Mouse (Mus musculus) forebrain, embryonic 11.5 days (tissue): ENCODE data around the gene Sh3bgr. TPM values are rescaled to one million over a fixed set of nuclear protein-coding genes. Genes with fewer than 3 reads are reported as not detected.

Experiments used
- ATAC-seq: fragments of 200-750 bp; cut with Nextera tagmentation; replicated peaks from 2 replicates; pipeline ENCODE4 v1.8.0; 2017; ENCODE audit warnings: moderate TSS enrichment; ENCODE audit not compliant: low FRiP score
- DNase-seq: peaks from one replicate; pipeline ENCODE4 v3.0.0-alpha.2; 2017; ENCODE audit warnings: low spot score
- H3K27ac ChIP-seq: fragments of 300-500 bp; sonication (generic); 2 replicates; pipeline ENCODE4 v1.5.1; 2014; ENCODE audit warnings: low read depth, low read length
- H3K27me3 ChIP-seq: fragments of 300-500 bp; sonication (generic); 2 replicates; pipeline ENCODE4 v1.6.1; 2014; ENCODE audit warnings: mild to moderate bottlenecking, low read length, mixed read lengths; ENCODE audit not compliant: control insufficient read depth, insufficient read depth
- H3K36me3 ChIP-seq: fragments of 300-500 bp; sonication (generic); 2 replicates; pipeline ENCODE4 v1.6.1; 2014; ENCODE audit warnings: mild to moderate bottlenecking, low read length, moderate library complexity, mixed read lengths; ENCODE audit not compliant: control insufficient read depth, insufficient read depth
- H3K4me1 ChIP-seq: fragments of 300-500 bp; sonication (generic); replicated peaks from 2 replicates; pipeline ENCODE4 v1.6.1; 2014; ENCODE audit warnings: low read length, mixed read lengths; ENCODE audit not compliant: control insufficient read depth, insufficient read depth
- H3K4me2 ChIP-seq: fragments of 300-500 bp; sonication (generic); 2 replicates; pipeline ENCODE4 v1.6.1; 2014; ENCODE audit warnings: low read depth, mild to moderate bottlenecking, low read length, moderate library complexity, mixed read lengths; ENCODE audit not compliant: severe bottlenecking
- H3K4me3 ChIP-seq: fragments of 300-500 bp; sonication (generic); 2 replicates; pipeline ENCODE4 v1.5.1; 2014; ENCODE audit warnings: low read depth, low read length
- H3K9ac ChIP-seq: fragments of 300-500 bp; sonication (generic); 2 replicates; pipeline ENCODE4 v1.6.1; 2014; ENCODE audit warnings: low read length
- H3K9me3 ChIP-seq: fragments of 300-500 bp; sonication (generic); 2 replicates; pipeline ENCODE4 v1.6.1; 2016; ENCODE audit warnings: low read length, mixed read lengths; ENCODE audit not compliant: control insufficient read depth
- WGBS: fragments of 180-500 bp; shearing (Covaris S2); extraction: QIAGEN DNeasy Blood & Tissue Kit; methylation state at CpG from one replicate; pipeline ENCODE4 v1.1.7; 2014; 5-methylcytosine and 5-hydroxymethylcytosine counted together
- polyA plus RNA-seq: library from polyadenylated mRNA; unstranded; fragments of >200 nt; fragmentation: Nextera tagmentation; extraction: Ambion mirVana; gene quantifications from 2 replicates; pipeline ENCODE4 v1.2.1, GENCODE M21; 2014

Sh3bgr gene
- polyA plus RNA-seq, 1 experiment from 2014 or later = 0.76 TPM

DNA sequence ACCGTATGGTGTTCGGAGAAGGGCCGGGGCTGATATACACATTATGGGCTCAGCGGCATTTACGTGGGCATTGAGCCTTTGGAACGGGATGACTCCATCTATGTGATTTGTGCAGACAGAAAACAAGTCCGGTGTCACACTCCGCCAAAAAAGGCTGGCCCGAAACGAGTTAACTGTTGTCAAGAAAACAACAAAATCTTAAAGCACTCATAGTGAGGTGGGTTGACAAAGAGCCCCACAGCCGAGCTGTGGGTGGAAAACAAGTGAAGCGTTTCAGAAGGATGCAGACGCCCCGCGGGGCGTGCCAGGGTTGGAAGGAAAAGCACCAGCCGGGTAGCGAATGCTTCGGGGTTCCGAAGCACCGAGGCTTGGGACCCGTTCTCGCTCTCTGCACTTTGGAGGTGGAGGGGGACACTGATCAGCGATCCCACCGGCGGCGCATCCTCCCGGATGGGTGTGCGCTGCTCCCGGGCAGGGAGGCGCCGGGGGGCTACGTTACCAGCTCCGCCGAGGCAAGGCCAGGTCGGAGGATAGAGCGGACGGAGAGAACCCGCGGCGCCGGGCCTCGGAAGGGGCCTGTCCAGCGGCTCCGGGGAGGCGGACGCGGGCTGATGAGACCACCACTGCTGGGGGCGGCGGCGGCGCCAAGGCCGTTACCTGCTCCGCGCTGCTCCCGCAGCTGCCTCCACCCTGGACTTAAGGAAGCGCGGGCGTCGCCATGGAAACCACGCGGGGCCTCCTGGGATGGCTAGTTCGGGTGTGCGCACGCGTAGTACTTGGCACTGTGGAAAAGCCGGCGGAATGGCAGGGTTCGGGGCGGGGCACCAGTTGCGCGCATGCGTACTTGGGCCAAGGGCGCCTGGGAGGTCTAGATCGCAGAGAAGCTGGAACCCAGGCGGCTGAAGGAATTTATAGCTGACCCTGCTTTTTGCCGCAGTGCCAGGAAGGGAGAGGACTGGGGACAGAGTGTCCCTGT lies 8.4 kb upstream of the Sh3bgr start, which contains the start of gene Lca5l:
Gene Lca5l (minus strand): TSS at position 741 of the 976 bp plus-strand sequence.
- DNase-seq (peak; percentile 100), ATAC-seq (peak; percentile 99)
- H3K4me3 ChIP-seq = peak within 1 kb of the TSS; percentile 86
- H3K9me3 ChIP-seq = no peaks in the 10 kb centered on the region
- WGBS = under 1% methylated on average over 77 of the region's 77 CpGs
- H3K9ac ChIP-seq = peak within 1 kb of the TSS; percentile 81
- H3K36me3 ChIP-seq = no peaks in the 10 kb centered on the region
- no peaks in the 10 kb centered on the region for H3K27me3 ChIP-seq
- no peak within 1 kb of the TSS for H3K27ac ChIP-seq
- peak within 1 kb of the TSS; percentile 83 for H3K4me2 ChIP-seq
- 0 out of 2 replicates have a peak, but pooled peaks cover 2% of the 10 kb centered on the region for H3K4me1 ChIP-seq

DNA sequence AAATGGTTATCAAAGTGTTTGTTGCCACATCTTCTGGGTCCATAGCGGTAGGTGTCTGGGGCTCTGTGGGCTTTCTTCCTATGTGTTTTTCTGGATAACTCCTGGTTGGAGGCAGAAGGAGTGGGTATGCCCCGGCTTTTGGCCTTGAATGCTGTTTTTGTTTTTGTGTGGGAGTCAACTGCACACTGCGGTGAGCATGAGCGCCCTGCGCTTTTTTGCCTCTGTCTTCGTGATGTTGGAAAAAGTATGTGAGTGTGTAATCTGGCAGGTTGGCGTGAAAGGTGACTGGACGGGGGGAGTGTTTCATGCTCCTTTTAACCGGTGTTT lies 415 bp downstream of the Sh3bgr start:
- Histone ChIP-seq H3K9ac (peak overlapping the region; percentile 35; the same call in 1 of the 2 replicates), H3K4me2 (peak overlapping the region; percentile 59), H3K36me3 (no peaks in the 10 kb centered on the region), H3K4me1 (peaks cover 2% of the 10 kb centered on the region; the same call in 1 of the 2 replicates), H3K27me3 (no peaks in the 10 kb centered on the region), H3K9me3 (no peaks in the 10 kb centered on the region), H3K27ac (no peak overlapping the region), H3K4me3 (peak overlapping the region; percentile 27)
- DNase-seq (no peak), ATAC-seq (peak; percentile 42; the same call in 1 of the 2 replicates)
- 39% methylated on average over 9 of the region's 9 CpGs for WGBS

DNA sequence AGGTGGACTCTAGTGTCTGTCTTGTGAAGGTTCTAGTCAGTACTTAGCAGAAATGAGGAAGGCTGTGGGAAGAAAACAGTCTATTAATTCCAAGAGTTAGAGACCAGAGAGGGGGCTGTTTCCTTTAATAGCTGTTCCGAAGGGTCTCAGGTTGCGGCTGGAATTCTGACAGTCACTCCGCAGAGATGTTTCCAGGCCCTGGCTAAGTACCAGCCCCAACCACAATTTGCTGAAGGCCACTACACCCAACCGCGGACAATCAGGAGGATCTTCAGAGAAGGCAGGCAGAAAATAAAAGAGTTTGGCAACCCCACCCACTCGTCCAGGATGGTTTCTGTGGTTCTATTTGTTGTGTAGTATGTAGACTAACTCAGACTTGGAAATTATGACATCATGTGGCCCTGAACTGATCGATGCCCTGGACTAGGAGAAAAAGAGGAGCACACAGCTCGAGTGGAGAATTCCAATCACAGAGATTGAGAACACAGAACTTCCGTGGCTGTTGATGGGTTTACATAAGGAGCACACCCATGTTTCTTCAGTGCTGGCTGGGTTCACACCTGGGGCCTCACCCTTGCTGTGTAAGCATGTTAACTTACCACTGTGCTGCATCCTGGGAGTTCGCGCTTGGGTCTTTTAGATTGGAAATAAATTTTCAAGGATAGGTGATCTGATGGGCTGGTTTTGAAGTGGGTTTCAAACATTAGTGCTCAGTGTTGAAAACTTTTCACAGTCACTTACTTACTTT lies 1.4 kb downstream of the Sh3bgr start:
- no peaks in the 10 kb centered on the region for H3K9me3 ChIP-seq
- H3K4me1 ChIP-seq = peaks cover 2% of the 10 kb centered on the region; the same call in 1 of the 2 replicates
- H3K9ac ChIP-seq = no peak overlapping the region
- no peaks in the 10 kb centered on the region for H3K27me3 ChIP-seq
- no peak overlapping the region for H3K27ac ChIP-seq
- 81% methylated on average over 11 of the region's 11 CpGs for WGBS
- no peak for DNase-seq
- H3K4me2 ChIP-seq = no peak overlapping the region
- H3K4me3 ChIP-seq = no peak overlapping the region
- H3K36me3 ChIP-seq = no peaks in the 10 kb centered on the region
- ATAC-seq = no peak

DNA sequence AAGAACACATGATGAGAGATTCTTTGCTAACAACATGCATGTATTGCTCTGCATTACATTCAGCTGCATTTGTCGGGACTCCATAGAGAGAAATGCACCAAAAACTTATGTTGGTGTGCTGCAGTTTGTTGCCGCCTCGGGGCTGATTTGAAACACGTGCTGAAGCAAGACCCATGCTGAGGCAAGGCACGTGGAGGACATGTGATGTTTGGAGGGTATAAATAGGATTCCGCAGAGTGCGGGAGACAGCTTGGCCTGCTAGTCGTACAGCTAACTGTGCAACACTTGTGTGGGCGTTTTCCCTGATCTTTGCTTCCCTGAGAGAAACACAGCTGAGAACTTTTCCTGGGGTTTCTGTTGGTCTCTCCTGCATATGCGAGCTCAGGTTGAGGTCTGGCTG lies 9.5 kb downstream of the Sh3bgr start:
- H3K27me3 ChIP-seq = no peaks in the 10 kb centered on the region
- no peak overlapping the region for H3K27ac ChIP-seq
- no peak overlapping the region for H3K4me3 ChIP-seq
- H3K36me3 ChIP-seq = no peaks in the 10 kb centered on the region
- no peak overlapping the region for H3K9ac ChIP-seq
- no peaks in the 10 kb centered on the region for H3K9me3 ChIP-seq
- ATAC-seq (no peak), DNase-seq (no peak)
- no peak overlapping the region for H3K4me2 ChIP-seq
- WGBS = 82% methylated on average over 10 of the region's 10 CpGs
- no peaks in the 10 kb centered on the region for H3K4me1 ChIP-seq

DNA sequence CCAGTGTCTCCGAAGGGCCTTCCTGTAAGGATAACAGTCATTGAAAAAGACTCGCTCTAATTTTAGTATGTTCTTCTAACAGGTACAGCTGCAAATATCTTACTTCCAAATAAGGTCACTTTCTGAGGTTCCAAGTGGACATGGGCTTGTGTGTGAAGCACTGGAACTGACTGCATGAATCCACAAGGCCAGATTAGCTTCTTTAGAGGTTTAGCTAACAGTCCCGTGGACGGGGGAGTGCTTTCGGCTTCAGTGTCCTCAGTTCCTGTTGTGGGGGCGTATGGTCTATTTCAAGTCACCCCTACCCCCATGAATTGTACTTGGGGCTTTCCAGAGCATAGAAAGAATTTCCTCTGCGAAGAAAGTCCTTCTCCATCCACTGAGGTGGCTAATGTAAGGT lies 10.6 kb downstream of the Sh3bgr start:
- no peak for ATAC-seq
- Histone ChIP-seq H3K4me2 (no peak overlapping the region), H3K36me3 (no peaks in the 10 kb centered on the region), H3K9ac (no peak overlapping the region), H3K27me3 (no peaks in the 10 kb centered on the region), H3K4me3 (no peak overlapping the region), H3K4me1 (no peaks in the 10 kb centered on the region), H3K9me3 (no peaks in the 10 kb centered on the region), H3K27ac (no peak overlapping the region)
- WGBS = 89% methylated on average over 7 of the region's 7 CpGs
- DNase-seq = no peak

DNA sequence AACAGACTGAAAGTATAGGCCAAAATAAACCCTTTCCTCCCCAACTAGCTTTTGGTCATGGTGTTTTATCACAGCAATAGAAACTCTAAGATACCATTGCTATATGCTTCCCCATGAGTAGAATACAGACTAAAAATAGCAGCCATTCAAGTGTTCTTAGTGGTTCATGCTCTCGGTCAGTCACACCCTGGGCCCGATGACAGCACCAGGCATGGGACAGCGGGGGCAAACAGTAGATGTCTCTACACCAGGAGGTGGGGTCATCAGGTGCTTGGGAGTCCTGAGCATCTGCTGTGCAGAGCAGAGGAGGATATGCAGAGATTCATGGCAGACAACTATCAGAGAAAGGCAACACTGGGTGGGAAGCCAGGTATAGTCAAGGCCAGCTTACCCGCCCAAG lies 12.8 kb downstream of the Sh3bgr start:
- Histone ChIP-seq H3K27ac (no peak overlapping the region), H3K4me2 (no peak overlapping the region), H3K4me3 (no peak overlapping the region), H3K4me1 (no peaks in the 10 kb centered on the region), H3K9me3 (no peaks in the 10 kb centered on the region), H3K36me3 (no peaks in the 10 kb centered on the region), H3K9ac (no peak overlapping the region), H3K27me3 (no peaks in the 10 kb centered on the region)
- 87% methylated on average over 4 of the region's 4 CpGs for whole genome bisulfite sequencing
- DNase-seq = no peak
- no peak for ATAC-seq

DNA sequence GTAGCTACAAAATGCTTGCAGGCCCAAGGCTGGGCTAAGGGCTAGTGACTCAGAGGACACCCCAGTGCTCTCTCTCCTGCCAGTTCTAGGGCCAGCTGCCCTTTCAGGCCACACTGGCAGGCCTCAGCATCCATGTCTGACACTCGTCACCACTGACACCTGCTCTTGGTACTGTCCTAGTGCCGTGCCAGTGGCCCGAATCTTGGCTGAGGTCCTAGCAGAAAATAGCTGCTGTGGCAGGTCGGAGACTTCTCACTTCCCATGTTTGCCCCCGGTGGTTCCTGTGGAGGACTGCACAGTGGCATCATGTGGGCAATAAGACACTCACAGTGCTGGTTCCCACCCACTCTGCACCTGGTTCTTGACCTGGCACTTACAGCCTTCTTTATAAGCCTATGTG lies 21.2 kb downstream of the Sh3bgr start:
- H3K9ac ChIP-seq = no peak overlapping the region
- ATAC-seq = no peak
- H3K4me1 ChIP-seq = no peaks in the 10 kb centered on the region
- no peaks in the 10 kb centered on the region for H3K36me3 ChIP-seq
- H3K9me3 ChIP-seq = no peaks in the 10 kb centered on the region
- 88% methylated on average over 5 of the region's 5 CpGs for WGBS
- no peak overlapping the region for H3K4me3 ChIP-seq
- H3K4me2 ChIP-seq = no peak overlapping the region
- H3K27ac ChIP-seq = no peak overlapping the region
- no peak for DNase-seq
- no peaks in the 10 kb centered on the region for H3K27me3 ChIP-seq

DNA sequence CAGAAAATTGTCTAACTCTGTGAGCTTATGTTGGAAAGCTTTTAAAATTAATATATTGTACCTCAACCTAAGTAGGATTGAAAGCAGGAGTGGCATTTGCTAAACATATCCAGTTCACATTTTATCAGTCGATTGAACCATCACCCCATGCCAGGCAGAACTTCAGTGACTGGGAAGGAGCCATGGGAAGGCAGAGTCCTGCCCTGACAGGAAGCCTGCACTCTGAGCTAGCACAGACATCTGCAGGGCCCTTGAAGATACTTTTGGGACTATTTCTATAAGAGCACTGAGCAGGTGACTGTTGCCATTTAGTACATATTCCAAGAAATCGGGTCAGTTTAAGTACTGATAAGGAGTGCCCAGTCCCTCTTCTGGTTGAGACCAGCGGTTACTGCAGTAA lies 21.7 kb downstream of the Sh3bgr start:
- Histone ChIP-seq H3K9me3 (no peaks in the 10 kb centered on the region), H3K36me3 (no peaks in the 10 kb centered on the region), H3K9ac (no peak overlapping the region), H3K4me3 (no peak overlapping the region), H3K4me2 (no peak overlapping the region), H3K27ac (no peak overlapping the region), H3K27me3 (no peaks in the 10 kb centered on the region), H3K4me1 (no peaks in the 10 kb centered on the region)
- no peak for ATAC-seq
- DNase-seq = no peak
- WGBS = 79% methylated on average over 3 of the region's 3 CpGs
